Mouse (Mus musculus) granulocyte monocyte progenitor cell, adult 5-6 weeks (primary cell): ENCODE results near the gene Fbxl13. TPM values are rescaled to one million over a fixed set of nuclear protein-coding genes. Genes with fewer than 3 reads are reported as not detected.
"Not testable (repeated sequence)": the region's sequence is repeated elsewhere in the genome, so short reads cannot be mapped to it uniquely, and the experiment has no call there.

Experiments used
- ATAC-seq: replicated peaks from 2 replicates; pipeline ENCODE4 v1.8.0; 2016; ENCODE audit warnings: mild to moderate bottlenecking, moderate TSS enrichment, inconsistent platforms; ENCODE audit not compliant: poor library complexity, severe bottlenecking
- total RNA-seq, 2 experiments: library from RNA; stranded (forward) in 1 of 2; stranded (reverse) in 1 of 2; fragments of 200-712, 200-1000 nt in 1 of 2; fragments of >200 nt in 1 of 2; fragmentation: Nextera tagmentation in 1 of 2; gene quantifications; 2 replicates each; pipeline ENCODE4 v1.2.3; 2014 to 2017

Fbxl13 gene
- total RNA-seq, 2 experiments from 2014 or later, result not detected

DNA sequence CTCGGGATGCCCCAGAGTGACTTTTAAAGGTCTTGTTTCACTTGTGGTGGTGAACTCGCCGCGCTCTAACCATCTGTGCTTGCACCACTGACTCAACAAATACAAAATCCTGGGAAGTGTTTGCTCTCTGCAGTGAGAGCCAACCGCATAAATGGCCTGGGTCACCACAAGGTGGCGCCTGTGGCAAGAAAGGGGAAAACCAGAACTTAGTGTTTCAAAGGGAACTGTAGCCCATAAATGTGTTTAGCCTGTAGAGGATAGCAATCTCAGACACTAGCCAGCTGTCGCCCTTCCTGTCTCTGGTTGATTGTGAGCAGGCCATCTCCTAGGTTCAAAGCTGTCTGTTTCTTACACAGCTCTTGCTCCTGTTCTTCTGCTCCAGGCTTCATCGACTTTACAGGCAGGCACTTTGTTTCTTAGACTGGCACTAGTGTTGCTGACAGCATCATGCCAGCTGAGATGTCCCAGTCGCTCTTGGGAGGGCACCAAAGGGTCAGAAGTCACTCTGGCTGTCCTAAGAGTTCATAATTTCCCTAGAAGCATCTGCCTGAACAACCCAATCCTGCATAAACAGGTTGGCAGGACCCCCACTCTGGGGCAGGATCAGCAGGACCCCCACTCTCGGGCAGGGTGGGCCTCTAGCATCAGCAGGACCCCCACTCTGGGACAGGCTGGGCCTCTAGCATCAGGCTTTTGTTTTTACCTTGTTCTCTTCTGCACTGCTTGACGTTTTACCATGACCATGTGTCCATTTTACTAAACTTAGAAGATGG is 13.4 kb upstream of the Fbxl13 start:
- peak; percentile 97 for ATAC-seq

DNA sequence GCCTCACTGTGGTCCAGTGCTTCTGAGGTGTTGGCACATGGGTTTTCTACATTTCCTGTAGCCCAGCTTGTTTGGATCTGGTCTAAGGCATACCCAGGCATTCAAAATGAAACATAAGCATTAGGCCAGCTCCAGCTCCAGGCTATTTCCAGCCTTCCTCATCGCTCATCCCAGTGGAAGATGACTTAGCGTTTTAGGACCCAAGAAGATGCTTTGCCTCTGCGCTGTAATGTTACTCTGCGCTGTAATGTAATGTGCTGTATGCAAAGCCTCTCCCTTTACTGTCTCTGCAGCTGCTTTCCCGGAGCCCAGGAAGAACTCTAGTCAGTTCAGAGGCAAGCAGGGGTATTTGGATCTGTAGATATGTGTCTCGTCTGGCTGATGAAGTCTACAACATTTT is 12.6 kb upstream of the Fbxl13 start:
- peak; percentile 20; the same call in 1 of the 2 replicates for ATAC-seq

DNA sequence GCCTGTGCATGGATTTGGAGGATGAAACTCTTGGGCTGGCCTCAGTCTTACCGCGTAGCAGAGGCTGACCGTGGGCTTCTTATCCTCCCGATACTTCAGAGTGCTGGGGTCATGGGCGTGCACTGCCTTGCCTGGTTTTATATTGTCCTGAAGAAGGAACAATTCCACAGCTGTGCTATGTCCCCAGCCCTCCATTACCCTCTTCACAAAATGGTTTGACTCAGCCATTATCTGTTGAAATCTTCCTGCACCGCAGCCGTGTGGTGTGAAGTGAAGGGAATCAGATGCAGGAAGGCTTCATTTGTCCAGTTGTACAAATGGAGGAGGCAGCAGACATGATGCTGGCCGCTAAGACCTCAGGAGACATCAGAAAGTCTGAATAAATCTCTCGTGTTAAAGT is 11.5 kb upstream of the Fbxl13 start:
- no peak for ATAC-seq

DNA sequence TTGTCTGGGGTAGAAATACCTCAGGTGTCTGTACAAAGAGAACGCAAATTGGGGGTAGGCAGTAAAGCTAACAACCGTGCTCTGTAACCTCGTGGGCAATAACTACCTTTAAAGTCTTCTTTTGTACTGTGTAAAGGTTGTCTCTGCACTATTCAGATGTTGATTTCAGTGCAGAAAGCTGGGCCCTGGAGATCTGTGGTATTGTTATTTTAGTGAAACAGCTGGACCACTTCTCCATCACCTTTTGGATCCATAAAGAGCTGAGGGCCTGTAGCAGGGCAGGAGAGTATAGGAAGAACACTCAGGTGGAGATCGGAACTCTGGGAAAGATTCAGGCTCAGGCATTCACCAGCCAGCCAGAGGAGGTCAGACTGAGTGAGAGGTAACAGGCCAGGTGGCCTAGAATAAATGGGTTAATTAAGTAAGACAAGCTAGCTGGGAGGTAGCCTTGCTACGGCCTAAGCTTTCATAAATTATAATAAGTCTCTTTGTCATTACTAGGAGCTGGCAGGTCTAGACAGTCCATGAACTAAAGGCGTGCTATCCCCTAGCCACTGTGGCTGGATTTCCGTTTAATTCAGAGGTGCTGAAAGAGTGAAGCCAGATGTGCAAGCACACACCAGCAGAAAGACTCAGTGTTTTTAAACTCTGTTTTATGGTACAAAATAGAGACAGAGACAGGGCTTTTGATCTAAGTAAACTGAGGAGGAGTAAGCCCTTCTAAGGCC is 6.6 kb upstream of the Fbxl13 start:
- no peak for ATAC-seq

DNA sequence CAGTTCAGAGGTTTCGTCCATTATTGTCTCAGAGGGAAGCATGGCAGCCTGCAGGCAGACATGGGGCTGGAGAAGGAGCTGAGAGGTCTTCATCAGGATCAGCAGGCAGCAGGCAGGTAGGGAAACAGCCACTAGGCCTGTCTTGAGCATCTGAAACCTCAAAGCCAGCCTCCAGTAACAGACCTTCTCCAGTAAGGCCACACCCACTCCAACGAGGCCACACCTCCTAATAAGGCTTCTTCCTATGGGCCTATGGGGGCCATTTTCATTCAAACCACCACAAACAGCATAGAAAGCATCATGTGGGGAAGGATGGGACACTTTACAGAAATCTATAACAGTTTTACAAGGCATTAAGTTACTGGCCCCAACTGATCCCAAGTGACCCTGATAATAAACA is 5.3 kb upstream of the Fbxl13 start:
- ATAC-seq, result no peak

DNA sequence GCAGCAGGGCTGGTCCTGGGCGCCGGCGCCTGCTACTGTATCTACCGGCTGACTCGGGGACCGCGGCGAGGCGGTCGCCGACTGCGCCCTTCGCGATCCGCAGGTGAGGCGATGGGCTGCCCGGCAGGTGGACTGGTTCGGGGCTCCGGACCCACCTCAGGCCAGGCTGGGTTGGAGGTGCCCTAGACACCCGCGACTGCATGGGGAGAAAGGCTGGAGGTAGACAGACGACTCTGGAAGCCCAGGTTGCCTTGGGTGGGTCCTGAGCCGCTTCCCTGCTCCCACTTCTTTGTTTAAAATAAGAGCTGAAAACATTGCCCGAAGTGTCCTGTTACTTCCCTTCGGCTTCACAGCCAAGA is 678 bp upstream of the Fbxl13 start:
- ATAC-seq, result no peak

- ATAC-seq, result peak; percentile 15; the same call in 1 of the 2 replicates
These were observed 469 bp downstream of the Fbxl13 start for GRCm38 (mm10) chr5:21644891-21645438.

GRCm38 (mm10) chr5:21643606-21644005 is 1.8 kb downstream of the Fbxl13 start:
- ATAC-seq, result no peak

DNA sequence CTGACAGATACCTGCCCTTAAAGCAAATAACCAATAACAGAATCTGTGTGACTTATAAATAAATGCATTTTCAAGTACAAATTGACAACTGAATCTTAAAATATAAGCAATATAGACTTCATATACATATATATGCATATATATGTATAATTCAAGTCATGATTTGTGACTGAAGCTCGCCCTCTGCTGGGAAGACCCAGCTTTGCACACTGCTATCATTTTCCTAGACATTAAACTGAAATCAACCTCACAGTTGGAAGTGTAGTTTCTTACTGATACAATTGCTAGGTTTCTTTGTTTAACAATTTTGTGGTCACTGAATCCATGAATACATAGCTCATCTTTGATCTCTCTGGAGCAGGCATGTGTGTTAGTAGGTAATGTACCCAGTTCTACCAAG is 4.5 kb downstream of the Fbxl13 start:
- no peak for ATAC-seq

- ATAC-seq, result no peak
These were observed 19.5 kb downstream of the Fbxl13 start for GRCm38 (mm10) chr5:21625916-21626315.

GRCm38 (mm10) chr5:21616450-21617009 is 28.9 kb downstream of the Fbxl13 start:
- ATAC-seq, result peak; percentile 55

GRCm38 (mm10) chr5:21614299-21614698 is 31.1 kb downstream of the Fbxl13 start:
- peak; percentile 54 for ATAC-seq

GRCm38 (mm10) chr5:21610996-21611395 is 34.4 kb downstream of the Fbxl13 start:
- peak; percentile 85 for ATAC-seq

DNA sequence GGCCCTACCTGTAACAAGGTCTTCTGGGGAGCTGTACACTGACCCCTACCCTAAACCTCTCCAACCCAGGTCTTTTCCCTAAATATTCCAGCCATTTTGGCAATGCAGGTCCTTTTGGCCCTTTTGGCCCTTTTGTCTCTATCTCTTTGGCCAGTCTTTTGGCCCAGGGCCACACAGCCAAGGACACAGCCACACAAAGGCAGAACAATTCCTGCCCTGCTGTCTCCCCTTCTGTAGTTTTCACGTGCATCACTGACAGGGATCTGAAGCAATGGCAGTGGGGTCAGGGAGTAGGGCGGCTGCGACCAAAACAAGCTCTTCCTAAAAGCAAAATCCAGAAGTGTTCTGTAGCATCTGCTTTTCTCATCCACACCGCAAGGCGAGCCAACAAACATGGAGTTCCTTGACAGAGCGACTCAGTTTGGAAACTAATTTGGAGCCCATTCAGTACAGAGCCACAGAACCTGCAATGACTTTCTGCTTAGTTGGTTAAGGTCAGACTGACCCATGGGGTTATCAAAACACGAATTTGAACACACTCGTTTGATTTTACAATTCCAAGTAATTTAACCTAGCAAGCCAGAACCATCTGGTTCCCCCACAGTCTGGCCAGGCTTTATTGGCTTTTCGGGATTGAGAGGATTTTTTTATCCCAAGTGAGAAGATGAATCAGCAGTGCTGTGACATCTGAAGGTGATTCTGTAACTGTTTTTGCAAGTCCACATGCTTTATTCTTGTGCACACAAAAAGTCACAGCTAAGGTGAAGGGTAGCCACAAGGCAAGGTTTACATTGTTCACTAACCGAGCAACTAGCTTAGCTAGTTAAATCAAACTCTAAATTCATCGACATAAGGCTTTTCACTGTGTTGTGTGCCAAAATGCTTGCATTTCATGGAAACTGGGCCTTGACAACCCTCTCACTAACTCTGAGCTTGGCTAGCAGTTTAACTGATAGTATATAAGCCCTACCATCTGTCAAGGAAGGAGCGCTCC is 36.8 kb downstream of the Fbxl13 start:
- no peak for ATAC-seq

- ATAC-seq, result no peak
These were observed 39.5 kb downstream of the Fbxl13 start for GRCm38 (mm10) chr5:21605936-21606335.

DNA sequence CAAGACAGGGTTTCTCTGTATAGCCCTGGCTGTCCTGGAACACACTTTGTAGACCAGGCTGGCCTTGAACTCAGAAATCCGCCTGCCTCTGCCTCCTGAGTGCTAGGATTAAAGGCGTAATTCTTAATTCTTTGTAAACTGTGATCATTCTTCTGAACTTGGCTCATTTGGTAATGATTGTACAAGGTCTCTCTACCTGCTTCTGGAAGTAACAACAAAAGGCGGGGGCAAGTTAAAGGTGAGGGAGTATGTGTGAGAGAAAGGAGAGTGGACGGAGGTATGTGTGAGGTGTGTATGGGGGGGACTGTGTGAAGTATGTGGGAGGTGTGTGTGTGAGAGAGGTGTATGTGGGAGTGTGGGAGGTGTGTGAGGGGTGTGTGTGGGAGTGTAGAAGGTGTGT is 45.5 kb downstream of the Fbxl13 start:
- no peak for ATAC-seq

DNA sequence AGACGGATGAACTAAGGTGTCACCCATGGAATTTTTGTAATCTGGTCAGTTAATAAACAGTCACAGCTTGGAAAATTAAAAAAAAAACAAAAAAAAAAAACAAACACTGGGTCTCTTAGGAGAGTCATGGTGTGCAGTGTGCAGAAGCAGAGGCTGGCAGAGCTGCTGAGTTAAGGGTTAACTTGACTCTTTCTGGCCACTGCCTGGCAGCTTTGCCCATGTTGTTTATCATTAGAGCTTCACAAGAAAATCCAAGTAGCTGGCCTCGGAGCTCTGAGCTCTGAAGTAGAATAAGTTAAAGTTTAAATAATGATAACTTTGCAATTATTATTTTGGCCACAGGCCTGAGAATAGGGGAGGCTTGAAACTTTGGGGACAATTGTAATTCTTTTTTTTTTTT is 45.9 kb downstream of the Fbxl13 start:
- not testable (repeated sequence) for ATAC-seq

DNA sequence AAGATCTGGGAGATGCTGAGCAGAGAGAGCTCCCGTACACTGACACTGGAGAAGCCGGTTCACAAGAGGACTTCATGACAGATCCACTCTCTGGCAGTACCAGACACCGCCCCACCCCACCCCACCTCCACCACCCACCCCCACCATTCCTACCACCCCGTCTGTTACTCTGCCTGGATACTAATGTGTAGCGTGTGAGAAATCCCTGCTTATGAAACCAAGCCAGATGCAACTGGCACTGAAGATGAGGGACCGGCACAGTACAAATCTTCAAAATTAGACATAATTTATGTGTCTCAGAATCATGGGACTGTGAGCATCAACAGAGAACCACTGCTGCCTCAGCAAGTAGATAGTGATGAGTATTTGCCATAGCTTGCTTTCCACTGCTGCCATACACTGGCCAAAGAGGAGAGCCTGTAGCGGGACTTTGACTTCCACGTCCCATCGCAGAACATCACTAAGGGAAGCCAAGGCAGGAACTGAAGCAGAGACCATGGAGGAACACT is 52.2 kb downstream of the Fbxl13 start:
- no peak for ATAC-seq

- ATAC-seq, result no peak
These were observed 53.3 kb downstream of the Fbxl13 start for GRCm38 (mm10) chr5:21592106-21592505.

GRCm38 (mm10) chr5:21588220-21588619 is 57.2 kb downstream of the Fbxl13 start:
- ATAC-seq, result no peak
